Mouse (Mus musculus) kidney, embryonic 16.5 days (tissue): ENCODE measurements around the gene Rtn4rl1. TPM values are rescaled to one million over a fixed set of nuclear protein-coding genes. Genes with fewer than 3 reads are reported as not detected.

ENCODE experiments used
- ATAC-seq: fragments of 200-750 bp; cut with Nextera tagmentation; 2 replicates; pipeline ENCODE4 v1.8.0; 2017; ENCODE audit warnings: moderate TSS enrichment; ENCODE audit not compliant: low FRiP score, low TSS enrichment
- H3K27ac ChIP-seq: fragments of 300-500 bp; sonication (generic); 2 replicates; pipeline ENCODE4 v1.5.1; 2014; ENCODE audit warnings: low read length
- H3K27me3 ChIP-seq: fragments of 300-500 bp; sonication (generic); 2 replicates; pipeline ENCODE4 v1.6.1; 2014; ENCODE audit warnings: low read length, control low read depth, mixed read lengths; ENCODE audit not compliant: insufficient read depth
- H3K36me3 ChIP-seq: fragments of 300-500 bp; sonication (generic); 2 replicates; pipeline ENCODE4 v1.6.1; 2014; ENCODE audit warnings: low read length, control low read depth, mixed read lengths; ENCODE audit not compliant: insufficient read depth
- H3K4me1 ChIP-seq: fragments of 300-500 bp; sonication (generic); 2 replicates; pipeline ENCODE4 v1.6.1; 2014; ENCODE audit warnings: low read length, control low read depth, mixed read lengths; ENCODE audit not compliant: insufficient read depth
- H3K4me2 ChIP-seq: fragments of 300-500 bp; sonication (generic); replicated peaks from 2 replicates; pipeline ENCODE4 v1.6.1; 2014; ENCODE audit warnings: low read depth, low read length
- H3K4me3 ChIP-seq: fragments of 300-500 bp; sonication (generic); 2 replicates; pipeline ENCODE4 v1.5.1; 2014; ENCODE audit warnings: mild to moderate bottlenecking, low read length
- H3K9ac ChIP-seq: fragments of 300-500 bp; sonication (generic); replicated peaks from 2 replicates; pipeline ENCODE4 v1.6.1; 2014; ENCODE audit warnings: low read length
- H3K9me3 ChIP-seq: fragments of 300-500 bp; sonication (generic); 2 replicates; pipeline ENCODE4 v1.6.1; 2016; ENCODE audit warnings: low read length, control low read depth
- WGBS: fragments of 180-500 bp; shearing (Covaris S2); extraction: QIAGEN DNeasy Blood & Tissue Kit; methylation state at CpG from one replicate; pipeline ENCODE4 v1.1.7; 2014; 5-methylcytosine and 5-hydroxymethylcytosine counted together
- polyA plus RNA-seq: library from polyadenylated mRNA; unstranded; fragments of >200 nt; fragmentation: Nextera tagmentation; extraction: Ambion mirVana; gene quantifications from 2 replicates; pipeline ENCODE4 v1.2.1, GENCODE M21; 2015

Gene Rtn4rl1
- polyA plus RNA-seq, 1 experiment from 2014 or later: 5.0 TPM

DNA sequence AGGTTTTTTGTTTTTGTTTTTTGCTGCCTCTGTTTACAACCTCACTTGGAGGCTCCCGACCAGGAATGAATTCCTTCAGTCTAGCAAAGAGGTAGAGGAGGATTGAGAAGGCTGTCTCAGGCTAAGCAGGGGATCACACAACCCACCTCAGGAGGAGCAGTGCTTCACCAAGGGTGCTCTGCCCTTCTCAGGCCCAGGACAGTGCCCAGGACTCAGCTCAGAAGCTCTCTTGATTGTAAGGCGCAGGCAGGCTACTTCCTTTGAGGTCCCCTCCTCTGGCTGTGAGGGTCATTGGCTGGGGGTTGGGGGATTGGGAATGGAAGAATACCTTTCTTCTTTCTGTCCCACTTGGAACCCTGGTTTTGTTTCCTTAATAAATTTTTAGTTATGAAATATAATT is 29.5 kb upstream of the Rtn4rl1 start:
- peak overlapping the region; percentile 92 for H3K27ac ChIP-seq
- no peak for ATAC-seq
- peaks cover 40% of the 10 kb centered on the region for H3K36me3 ChIP-seq
- 54% methylated on average over 2 of the region's 2 CpGs for WGBS
- peak overlapping the region; percentile 77 for H3K9ac ChIP-seq
- peaks cover 39% of the 10 kb centered on the region for H3K27me3 ChIP-seq
- H3K4me1 ChIP-seq: peaks cover 49% of the 10 kb centered on the region
- peak overlapping the region; percentile 76 for H3K4me3 ChIP-seq
- peak overlapping the region; percentile 90 for H3K4me2 ChIP-seq
- no peaks in the 10 kb centered on the region for H3K9me3 ChIP-seq

DNA sequence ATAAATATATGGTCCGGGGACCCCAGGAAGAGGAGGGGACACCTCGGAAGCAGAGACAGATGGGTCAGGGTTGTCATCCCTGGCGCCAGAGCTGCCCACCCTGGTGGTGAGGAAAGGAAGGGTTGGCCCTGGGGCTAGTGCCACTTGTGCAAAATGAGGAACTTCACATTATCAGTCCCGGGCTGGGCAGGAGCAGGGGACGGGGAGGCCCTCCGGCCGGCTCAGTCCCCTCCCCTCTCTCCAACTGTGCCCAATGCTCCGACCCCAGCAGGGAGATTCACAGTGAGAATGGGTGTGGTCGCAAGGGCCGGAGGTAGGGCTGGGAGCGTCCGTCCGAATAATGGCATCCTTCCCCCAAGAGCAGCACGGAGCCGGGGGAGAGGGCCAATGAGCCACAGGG is 28.8 kb upstream of the Rtn4rl1 start:
- Histone ChIP-seq H3K27me3 (peaks cover 46% of the 10 kb centered on the region), H3K4me3 (peak overlapping the region; percentile 76), H3K27ac (peak overlapping the region; percentile 92), H3K4me2 (peak overlapping the region; percentile 90), H3K9me3 (no peaks in the 10 kb centered on the region), H3K4me1 (peaks cover 54% of the 10 kb centered on the region), H3K36me3 (peaks cover 34% of the 10 kb centered on the region), H3K9ac (peak overlapping the region; percentile 77)
- 13% methylated on average over 15 of the region's 15 CpGs for WGBS
- no peak for ATAC-seq

DNA sequence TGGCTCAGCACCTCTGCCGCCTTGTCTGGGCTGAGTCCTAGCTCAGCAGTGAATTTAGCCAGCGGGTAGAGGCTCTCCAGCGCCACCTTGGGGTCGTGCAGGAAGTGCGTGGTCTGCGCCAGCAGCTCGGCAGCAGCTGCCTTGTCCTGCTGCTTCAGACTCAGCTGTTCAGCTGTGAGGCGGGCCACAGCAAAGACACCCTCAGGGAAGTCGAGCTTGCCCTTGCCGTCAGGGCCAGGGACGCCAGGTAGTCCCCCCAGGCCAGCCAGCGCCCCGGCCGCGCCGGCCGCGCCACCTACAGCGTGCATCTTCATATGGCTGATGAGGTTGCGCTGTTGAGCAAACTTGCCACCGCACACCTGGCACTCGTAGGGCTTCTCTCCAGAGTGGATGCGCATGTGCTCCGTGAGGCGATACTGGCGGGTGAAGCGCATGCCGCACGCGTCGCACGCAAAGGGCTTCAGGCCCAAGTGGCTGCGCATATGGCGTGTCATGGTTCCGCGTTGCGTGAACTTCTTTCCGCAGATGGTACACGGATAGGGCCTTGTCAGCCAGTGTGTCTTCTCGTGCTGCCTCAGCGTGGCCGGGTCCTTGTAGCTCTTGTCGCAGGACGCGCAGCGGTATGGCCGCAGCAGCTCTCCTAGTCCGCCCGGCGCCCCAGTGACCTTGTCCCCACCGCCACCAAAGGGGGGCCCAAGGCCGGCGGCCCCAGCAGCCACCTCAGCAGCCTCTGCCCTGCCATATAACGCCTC is 28.0 kb upstream of the Rtn4rl1 start:
- Histone ChIP-seq H3K9me3 (no peaks in the 10 kb centered on the region), H3K27me3 (peaks cover 52% of the 10 kb centered on the region), H3K36me3 (peaks cover 28% of the 10 kb centered on the region), H3K4me2 (peak overlapping the region; percentile 90), H3K27ac (peak overlapping the region; percentile 92), H3K4me3 (peak overlapping the region; percentile 76), H3K4me1 (peaks cover 58% of the 10 kb centered on the region), H3K9ac (peak overlapping the region; percentile 77)
- WGBS: 9% methylated on average over 54 of the region's 54 CpGs
- ATAC-seq: no peak

DNA sequence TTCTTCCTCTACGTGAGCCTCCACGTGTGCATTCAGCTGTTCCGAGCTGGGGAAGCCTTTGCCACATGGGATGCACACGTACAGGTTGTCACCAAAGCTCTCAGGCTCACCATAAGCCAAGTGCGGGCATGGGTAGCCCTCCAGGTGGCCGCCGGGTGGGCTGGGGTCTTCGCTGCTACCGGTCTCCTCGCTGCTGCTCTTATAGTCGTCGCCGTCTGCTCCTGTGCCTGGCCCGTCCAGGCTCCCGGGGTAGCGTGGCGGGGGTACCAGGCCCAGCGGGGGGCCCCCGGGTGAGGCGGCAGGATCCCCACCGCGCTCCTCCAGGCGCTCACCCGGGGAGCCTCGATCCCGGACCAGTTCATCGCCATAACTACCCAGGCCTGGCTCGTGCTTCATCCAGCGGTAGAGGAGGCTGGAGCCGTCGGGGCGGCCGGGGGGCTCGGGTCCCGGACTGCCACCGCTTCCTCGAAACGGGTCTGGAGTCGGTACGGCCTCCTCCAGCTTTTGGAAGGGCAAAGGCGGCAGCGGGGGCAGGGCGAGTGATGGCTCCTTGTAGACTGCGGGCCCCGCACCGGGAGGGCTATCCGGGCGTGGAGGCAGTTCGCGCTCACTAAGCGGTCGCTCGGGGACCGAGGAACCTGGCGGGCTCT is 27.3 kb upstream of the Rtn4rl1 start:
- Histone ChIP-seq H3K27ac (peak overlapping the region; percentile 92), H3K27me3 (peaks cover 59% of the 10 kb centered on the region), H3K9me3 (no peaks in the 10 kb centered on the region), H3K9ac (peak overlapping the region; percentile 77), H3K4me3 (peak overlapping the region; percentile 76), H3K4me2 (peak overlapping the region; percentile 90), H3K4me1 (peaks cover 62% of the 10 kb centered on the region), H3K36me3 (peaks cover 26% of the 10 kb centered on the region)
- no peak for ATAC-seq
- WGBS: 9% methylated on average over 55 of the region's 55 CpGs

DNA sequence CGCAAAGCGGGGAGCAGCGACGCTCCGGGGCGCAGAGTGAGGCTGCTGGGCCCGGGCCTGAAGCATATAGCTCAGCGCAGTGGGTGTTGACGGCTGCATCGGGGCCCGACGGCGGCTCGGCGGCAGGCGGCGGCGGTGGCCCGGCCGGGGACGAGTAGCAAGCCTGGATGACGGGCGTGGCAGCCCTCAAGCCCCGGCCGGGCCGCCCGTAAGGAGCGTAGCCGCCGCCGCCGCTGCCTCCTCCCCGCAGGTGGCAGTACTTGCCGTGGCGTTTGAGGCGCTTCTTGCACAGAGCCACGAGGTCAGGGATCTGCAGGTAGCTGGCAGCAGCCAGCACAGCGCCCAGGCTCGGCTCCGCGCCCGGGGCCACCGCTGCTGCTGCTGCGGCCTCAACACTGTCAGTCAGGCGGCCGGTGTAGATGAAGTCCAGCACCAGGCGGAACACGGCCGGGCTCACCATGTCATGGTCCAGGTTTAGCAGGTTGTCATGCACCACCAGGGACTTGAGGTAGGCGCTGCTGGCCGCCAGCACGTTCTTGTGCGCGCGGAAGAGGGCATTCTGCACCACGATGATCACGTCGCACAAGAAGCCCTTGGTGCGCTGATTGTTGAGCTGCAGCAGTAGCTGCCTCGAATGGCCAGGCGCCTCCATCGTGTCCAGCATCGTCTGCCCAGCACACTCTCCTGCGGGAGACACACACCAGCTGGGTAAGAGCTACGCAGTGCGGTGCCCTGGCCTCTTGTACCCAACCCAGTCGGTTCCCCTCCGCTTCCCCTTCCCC is 26.5 kb upstream of the Rtn4rl1 start:
- H3K4me2 ChIP-seq: peak overlapping the region; percentile 90
- H3K27me3 ChIP-seq: peaks cover 66% of the 10 kb centered on the region
- ATAC-seq: no peak
- peak overlapping the region; percentile 76 for H3K4me3 ChIP-seq
- peak overlapping the region; percentile 92 for H3K27ac ChIP-seq
- peak overlapping the region; percentile 77 for H3K9ac ChIP-seq
- H3K4me1 ChIP-seq: peaks cover 63% of the 10 kb centered on the region
- peaks cover 20% of the 10 kb centered on the region for H3K36me3 ChIP-seq
- no peaks in the 10 kb centered on the region for H3K9me3 ChIP-seq
- 4% methylated on average over 63 of the region's 68 CpGs for WGBS

DNA sequence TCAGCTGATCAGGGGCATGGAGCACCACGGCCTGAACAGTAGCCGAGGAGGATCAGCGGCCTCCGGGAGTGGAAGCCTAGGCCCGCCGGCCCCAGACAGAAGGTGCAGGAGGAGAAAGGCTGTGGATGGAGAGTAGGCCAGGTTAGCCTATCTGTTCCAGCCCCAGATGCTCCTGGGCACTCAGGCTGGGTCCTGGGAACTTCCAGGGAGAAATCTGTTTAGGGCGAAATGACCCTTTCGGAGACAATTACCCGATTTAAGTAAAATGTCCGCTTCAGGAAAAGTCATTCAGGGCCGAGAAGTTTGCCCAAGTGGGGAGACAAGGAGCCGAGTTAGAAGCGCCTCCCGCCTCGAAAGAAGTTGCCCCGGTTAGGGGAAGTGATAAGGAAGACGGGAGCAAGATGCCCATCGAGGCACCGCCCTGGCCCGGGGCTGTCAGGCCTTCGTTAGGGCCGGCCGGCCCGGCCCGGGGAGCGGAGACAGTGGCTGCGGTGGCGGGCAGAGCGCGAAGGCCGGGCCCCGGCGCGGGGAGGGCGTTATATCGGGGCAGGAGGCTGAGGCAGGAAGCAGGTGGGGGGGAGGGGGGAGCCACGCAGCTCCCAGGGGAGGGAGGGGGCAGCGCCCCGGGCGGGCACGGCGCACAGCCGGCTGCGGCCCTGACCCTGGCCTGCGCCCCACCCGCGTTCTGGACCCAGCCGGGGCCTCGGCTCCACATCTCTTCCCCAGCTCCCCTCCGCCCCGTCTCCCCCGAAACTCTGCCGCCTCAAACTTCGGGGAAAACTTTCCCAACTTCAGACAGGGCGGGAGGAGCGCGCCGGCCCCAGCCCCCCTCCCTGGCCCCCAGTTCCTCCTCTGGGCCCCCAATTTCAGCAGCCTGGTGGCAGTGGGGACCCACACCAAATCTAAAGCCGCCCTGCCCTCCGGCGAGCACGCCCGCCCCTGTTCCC is 25.7 kb upstream of the Rtn4rl1 start:
- H3K4me1 ChIP-seq: peaks cover 65% of the 10 kb centered on the region
- peak overlapping the region; percentile 76 for H3K4me3 ChIP-seq
- 2% methylated on average over 48 of the region's 63 CpGs for whole genome bisulfite sequencing
- H3K9ac ChIP-seq: peak overlapping the region; percentile 77
- peak overlapping the region; percentile 92 for H3K27ac ChIP-seq
- H3K27me3 ChIP-seq: peaks cover 75% of the 10 kb centered on the region
- H3K36me3 ChIP-seq: peaks cover 14% of the 10 kb centered on the region; the same call in 1 of the 2 replicates
- H3K9me3 ChIP-seq: no peaks in the 10 kb centered on the region
- ATAC-seq: no peak
- peak overlapping the region; percentile 90 for H3K4me2 ChIP-seq

DNA sequence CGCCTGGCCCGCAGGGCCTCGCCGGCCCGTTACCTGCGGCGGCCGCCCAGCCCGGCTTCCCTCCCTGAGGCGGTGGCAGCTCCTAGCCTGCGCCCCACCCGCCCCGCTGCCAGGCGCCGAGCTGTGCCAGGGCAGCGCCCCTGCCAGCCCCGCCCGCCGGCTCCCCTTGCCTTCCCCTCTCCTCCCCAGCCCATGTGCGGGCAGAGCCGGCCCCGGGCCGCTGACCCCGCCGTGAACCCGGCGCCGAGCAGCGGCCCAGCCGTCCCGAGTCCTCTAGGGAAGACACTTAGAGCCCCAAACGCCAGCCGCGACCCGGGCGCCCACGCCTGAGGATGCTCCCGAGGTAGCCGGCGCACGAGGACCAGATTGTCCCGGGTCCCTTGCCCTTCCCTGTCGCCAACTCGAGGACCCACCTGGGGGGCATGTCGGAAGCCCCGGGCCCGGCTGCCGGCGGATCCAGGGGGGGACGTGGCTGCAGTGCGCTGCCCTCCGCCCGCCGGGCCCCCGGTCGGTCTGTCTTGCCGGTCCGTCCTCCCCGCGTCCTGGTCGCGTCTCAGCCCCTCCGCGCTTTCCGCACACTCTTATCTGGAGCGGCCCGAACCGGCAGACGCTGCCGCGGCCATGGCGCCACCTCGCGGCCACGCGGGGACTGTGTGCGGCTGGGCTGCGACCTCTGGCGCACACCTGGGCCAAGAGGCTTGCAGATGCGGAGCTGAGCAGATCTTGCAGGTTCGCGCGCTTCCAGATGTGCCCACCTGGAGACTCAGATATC is 24.8 kb upstream of the Rtn4rl1 start:
- Histone ChIP-seq H3K9ac (peak overlapping the region; percentile 77), H3K4me2 (peak overlapping the region; percentile 90), H3K4me1 (peaks cover 66% of the 10 kb centered on the region), H3K9me3 (no peaks in the 10 kb centered on the region), H3K36me3 (peaks cover 5% of the 10 kb centered on the region; the same call in 1 of the 2 replicates), H3K4me3 (peak overlapping the region; percentile 76), H3K27me3 (peaks cover 78% of the 10 kb centered on the region), H3K27ac (peak overlapping the region; percentile 92)
- 0% methylated on average over 75 of the region's 83 CpGs for WGBS
- peak; percentile 27; the same call in 1 of the 2 replicates for ATAC-seq

DNA sequence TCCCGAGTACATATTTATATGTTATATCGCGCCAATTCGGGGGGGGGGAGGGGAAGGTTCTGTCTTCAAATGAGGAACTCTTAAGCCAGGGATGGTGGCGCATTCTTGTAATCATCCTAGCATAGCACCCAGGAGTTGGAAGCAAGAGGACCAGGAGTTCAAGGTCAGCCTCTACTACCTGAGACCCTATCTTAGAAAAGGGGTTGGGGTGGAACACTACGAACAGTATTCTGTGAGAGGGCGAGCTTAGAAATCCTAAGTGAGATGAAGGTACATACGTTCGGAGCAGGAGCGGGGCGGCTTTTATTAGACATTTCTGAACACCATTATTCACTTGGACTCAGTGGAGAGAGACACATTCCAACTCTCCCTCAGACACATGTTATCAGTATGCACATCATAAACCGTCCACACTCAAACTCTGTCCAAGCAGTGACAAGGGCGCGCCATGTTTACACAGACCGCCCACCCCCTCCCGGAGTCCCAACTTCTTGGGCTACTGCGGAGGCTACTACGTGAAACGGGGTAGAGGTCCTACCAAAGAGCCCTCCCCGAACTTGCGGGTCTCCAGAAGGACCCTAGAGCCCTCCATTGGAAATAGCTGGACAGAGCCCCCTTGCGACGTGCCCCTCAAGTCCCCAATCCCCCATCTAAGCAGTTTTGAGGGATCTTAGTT is 24.0 kb upstream of the Rtn4rl1 start, which contains the start of gene Hic1:
Gene Hic1 (minus strand): TSS at position 115 of the 676 bp plus-strand sequence.
- peaks cover 5% of the 10 kb centered on the region; the same call in 1 of the 2 replicates for H3K36me3 ChIP-seq
- H3K27me3 ChIP-seq: peaks cover 72% of the 10 kb centered on the region
- peak within 1 kb of the TSS; percentile 90 for H3K4me2 ChIP-seq
- H3K9me3 ChIP-seq: no peaks in the 10 kb centered on the region
- WGBS: 3% methylated on average over 23 of the region's 23 CpGs
- ATAC-seq: no peak
- H3K4me1 ChIP-seq: peaks cover 69% of the 10 kb centered on the region
- peak within 1 kb of the TSS; percentile 92 for H3K27ac ChIP-seq
- H3K9ac ChIP-seq: peak within 1 kb of the TSS; percentile 77
- peak within 1 kb of the TSS; percentile 76 for H3K4me3 ChIP-seq
